Mouse (Mus musculus) duodenum, adult 2 months (tissue): ENCODE data around the gene Bmp8b. TPM values are rescaled to one million over a fixed set of nuclear protein-coding genes. Genes with fewer than 3 reads are reported as not detected.

Experiments used
- polyA plus RNA-seq: library from polyadenylated mRNA; depleted of rRNA; stranded (reverse); fragments of >200 nt; gene quantifications from 2 replicates; pipeline ENCODE4 v1.2.3, GENCODE M21; 2012; ENCODE audit warnings: low replicate concordance; rRNA removed

Gene Bmp8b
- 0.42 and 3.5 TPM in 2 replicates for polyA plus RNA-seq

GRCm38 (mm10) chr4:123104651-123105450, at the start of gene Bmp8b:
Gene Bmp8b (plus strand): TSS chr4:123105165.

GRCm38 (mm10) chr4:123116011-123116410, 11.0 kb downstream of the Bmp8b start, which contains the start of gene Oxct2b:
Gene Oxct2b (plus strand): TSS chr4:123116266.

GRCm38 (mm10) chr4:123139513-123140154, 34.7 kb downstream of the Bmp8b start, which contains the start of gene Ppie:
Gene Ppie (minus strand): TSS chr4:123139951.

Other genes with a start within 250 kb of the Bmp8b start
- gene Cap1, start 219.1 kb upstream of the Bmp8b start, polyA plus RNA-seq: 53.9 and 62.5 TPM in 2 replicates
- gene Mfsd2a, start 144.0 kb upstream of the Bmp8b start, polyA plus RNA-seq: 27.7 and 42.6 TPM in 2 replicates
- 4.6 and 4.7 TPM in 2 replicates for gene Mycl, start 109.5 kb upstream of the Bmp8b start, polyA plus RNA-seq
- 1.3 and 1.5 TPM in 2 replicates for gene Trit1, start 88.6 kb upstream of the Bmp8b start, polyA plus RNA-seq
- 0.32 TPM in 1 of 2 replicates, not detected in the other for gene Oxct2b, start 11.1 kb downstream of the Bmp8b start, polyA plus RNA-seq
- gene Ppie, start 34.8 kb downstream of the Bmp8b start, polyA plus RNA-seq: 6.6 and 7.3 TPM in 2 replicates
- 0.43 and 3.0 TPM in 2 replicates for gene Hpcal4, start 78.1 kb downstream of the Bmp8b start, polyA plus RNA-seq
- gene Nt5c1a, start 96.3 kb downstream of the Bmp8b start, polyA plus RNA-seq: 0.14 and 0.18 TPM in 2 replicates
- gene Heyl, start 128.4 kb downstream of the Bmp8b start, polyA plus RNA-seq: 1.1 and 1.3 TPM in 2 replicates
- 118 and 155 TPM in 2 replicates for gene Pabpc4, start 157.2 kb downstream of the Bmp8b start, polyA plus RNA-seq
- gene Oxct2a, start 218.5 kb downstream of the Bmp8b start, polyA plus RNA-seq: 0.21 and 0.74 TPM in 2 replicates
- gene Bmp8a, start 238.1 kb downstream of the Bmp8b start, polyA plus RNA-seq: 5.2 and 31.1 TPM in 2 replicates